Mouse (Mus musculus): Measurements from ENCODE around the gene Spaca9.

The Spaca9 gene

GRCm38 (mm10) chr2:28699361-28700335 lies at the start of gene Spaca9, which contains the start of gene Ak8:
Gene Spaca9, minus strand, starts transcription at chr2:28699727.
Gene Ak8, plus strand, starts transcription at chr2:28700164.
- in situ Hi-C loops (cut with MboI; ENCODE audit: low sequenced_read_pairs) = no loop called here

DNA sequence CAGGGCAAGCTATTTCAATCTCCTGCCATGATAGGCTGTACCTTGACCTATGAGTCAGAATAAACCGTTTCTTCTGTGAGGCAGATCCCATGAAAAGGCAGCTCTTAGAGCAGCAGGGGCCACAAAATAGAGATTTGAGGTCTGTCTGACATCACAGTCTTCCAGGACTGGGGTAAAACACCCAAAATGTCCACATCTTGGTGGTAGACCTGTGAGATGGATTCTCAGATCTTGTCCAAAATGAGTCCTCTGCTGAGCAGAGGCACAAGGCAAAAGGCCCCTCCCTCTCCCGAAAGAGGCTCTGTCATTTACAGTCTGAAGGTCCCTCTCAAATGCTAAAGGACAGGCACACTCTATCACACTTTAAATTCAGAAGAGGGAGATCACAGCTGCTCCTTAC lies 48.2 kb upstream of the Spaca9 start:
- in situ Hi-C loops (cut with MboI; ENCODE audit: low sequenced_read_pairs) = no loop called here

GRCm38 (mm10) chr2:28746682-28747332 lies 47.3 kb upstream of the Spaca9 start:
- in situ Hi-C loops (cut with MboI; ENCODE audit: low sequenced_read_pairs) = no loop called here

DNA sequence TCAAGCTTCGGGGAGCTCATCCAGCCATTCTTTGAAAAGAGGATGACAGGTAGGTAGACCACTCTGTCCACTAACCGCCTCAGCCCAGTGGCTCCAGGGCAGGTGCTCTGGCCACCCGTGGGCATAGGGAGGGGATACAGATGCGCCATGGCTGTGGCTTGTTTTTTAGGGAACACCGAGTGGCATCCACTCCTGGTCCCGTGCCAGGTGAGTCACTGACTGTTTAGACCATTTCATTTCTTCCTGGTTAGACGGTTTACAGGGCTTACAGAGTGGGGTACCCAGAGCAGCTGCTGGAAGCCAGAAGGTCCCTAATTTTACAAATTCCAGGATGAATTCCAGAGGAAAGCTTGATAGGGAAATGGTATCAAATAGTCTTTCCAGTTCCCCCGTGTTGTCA lies 43.2 kb upstream of the Spaca9 start:
- in situ Hi-C loops (cut with MboI; ENCODE audit: low sequenced_read_pairs) = no loop called here

- in situ Hi-C loops (cut with MboI; ENCODE audit: low sequenced_read_pairs) = no loop called here
Observed at GRCm38 (mm10) chr2:28740159-28740558, 40.6 kb upstream of the Spaca9 start.

DNA sequence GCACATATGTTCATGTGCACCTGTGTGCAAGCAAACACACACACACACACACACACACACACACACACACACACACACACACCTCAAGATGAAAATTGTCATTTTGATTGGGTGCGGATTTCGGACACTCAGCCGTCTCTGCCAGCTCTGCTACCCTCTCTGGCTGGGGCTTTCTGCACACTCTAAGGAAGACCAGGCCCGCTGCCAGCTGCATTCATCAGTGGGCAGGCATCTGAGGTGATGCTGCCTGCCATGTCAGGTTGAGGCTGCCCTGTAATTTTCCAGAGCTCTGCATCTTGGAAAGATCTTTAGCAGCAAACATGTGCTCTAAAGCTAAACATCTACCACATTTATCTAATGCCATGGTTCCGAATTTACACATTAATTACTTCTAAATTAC lies 37.6 kb upstream of the Spaca9 start:
- in situ Hi-C loops (cut with MboI; ENCODE audit: low sequenced_read_pairs) = no loop called here

- in situ Hi-C loops (cut with MboI; ENCODE audit: low sequenced_read_pairs) = no loop called here
Observed at GRCm38 (mm10) chr2:28730676-28731075, 31.1 kb upstream of the Spaca9 start.

DNA sequence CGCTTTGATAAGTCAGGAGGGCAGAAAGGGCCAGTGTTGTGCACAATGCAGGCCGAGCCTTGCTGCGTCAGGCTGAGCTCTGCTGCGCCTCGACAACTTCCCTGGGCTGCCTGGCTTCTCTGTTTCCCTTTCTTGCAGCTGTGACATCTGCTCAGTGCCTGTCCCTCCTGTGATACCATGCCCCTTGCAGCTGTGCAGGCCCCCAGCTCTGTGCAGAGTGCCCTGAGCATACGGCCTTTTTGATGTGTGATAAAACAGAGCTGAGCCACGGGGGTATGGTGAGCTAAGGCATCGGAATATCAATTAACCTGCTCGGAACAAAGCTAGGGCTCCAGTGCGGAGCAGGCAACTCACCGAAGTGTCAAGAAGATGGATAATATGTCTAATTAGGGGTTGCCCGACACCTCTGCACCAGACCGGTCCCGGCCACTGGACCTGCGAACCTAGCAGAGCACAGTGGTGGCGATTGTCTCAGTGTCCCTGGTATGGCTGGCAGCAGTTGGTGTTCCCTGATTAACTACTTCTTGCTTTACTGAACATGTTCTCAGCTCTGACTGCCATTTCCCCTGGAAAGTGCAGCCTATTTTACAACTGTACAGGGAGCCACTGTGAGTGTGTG lies 28.4 kb upstream of the Spaca9 start:
- in situ Hi-C loops (cut with MboI; ENCODE audit: low sequenced_read_pairs) = no loop called here

GRCm38 (mm10) chr2:28723912-28724311 lies 24.4 kb upstream of the Spaca9 start:
- in situ Hi-C loops (cut with MboI; ENCODE audit: low sequenced_read_pairs) = no loop called here

GRCm38 (mm10) chr2:28722419-28722818 lies 22.9 kb upstream of the Spaca9 start:
- in situ Hi-C loops (cut with MboI; ENCODE audit: low sequenced_read_pairs) = no loop called here

GRCm38 (mm10) chr2:28713036-28713435 lies 13.5 kb upstream of the Spaca9 start:
- in situ Hi-C loops (cut with MboI; ENCODE audit: low sequenced_read_pairs) = no loop called here

DNA sequence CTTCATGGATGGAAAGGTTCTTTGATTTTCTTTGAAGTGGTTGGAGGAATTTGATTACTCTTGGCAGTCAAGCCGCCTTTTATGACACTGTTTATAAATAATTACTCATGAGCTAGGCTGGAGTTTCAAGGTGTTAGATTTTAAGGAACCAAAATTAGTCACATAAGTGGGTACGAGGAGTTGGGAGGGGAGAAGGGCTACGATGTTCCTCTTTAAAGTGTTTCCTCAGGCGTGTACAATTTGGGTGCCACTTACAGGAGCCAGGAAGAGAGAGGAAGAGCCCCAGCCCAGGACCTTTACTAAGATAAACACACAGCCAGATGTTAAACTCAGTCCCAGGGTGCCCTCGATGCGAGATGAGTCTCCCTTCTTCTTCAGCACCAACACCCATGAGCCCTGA lies 7.3 kb upstream of the Spaca9 start:
- in situ Hi-C loops (cut with MboI; ENCODE audit: low sequenced_read_pairs) = no loop called here

DNA sequence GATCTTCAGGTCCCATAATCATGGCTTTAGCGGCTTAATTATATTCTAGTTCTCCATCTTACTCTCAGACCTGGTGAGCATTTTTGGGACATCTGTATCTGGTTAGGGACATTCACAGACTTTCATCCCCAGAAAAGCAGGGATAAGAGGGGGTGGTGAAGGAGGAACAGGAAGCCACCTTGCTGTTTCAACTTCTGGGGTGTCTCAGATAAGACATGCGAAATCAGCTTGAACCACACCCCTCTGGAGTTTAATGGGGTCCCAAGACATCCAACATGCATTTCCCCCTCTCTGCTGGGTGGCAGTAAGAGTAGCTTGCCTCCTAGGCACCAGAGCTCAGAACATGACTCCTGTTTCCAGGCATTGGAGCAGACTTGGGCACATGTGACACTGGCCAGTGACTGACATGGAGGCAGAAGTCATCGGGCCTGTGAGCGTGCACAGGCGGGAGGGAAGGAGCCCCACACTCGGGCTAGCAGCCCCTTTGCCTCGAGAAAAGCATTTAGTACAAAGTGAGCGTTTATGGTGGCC lies 6.6 kb upstream of the Spaca9 start:
- in situ Hi-C loops (cut with MboI; ENCODE audit: low sequenced_read_pairs) = no loop called here

DNA sequence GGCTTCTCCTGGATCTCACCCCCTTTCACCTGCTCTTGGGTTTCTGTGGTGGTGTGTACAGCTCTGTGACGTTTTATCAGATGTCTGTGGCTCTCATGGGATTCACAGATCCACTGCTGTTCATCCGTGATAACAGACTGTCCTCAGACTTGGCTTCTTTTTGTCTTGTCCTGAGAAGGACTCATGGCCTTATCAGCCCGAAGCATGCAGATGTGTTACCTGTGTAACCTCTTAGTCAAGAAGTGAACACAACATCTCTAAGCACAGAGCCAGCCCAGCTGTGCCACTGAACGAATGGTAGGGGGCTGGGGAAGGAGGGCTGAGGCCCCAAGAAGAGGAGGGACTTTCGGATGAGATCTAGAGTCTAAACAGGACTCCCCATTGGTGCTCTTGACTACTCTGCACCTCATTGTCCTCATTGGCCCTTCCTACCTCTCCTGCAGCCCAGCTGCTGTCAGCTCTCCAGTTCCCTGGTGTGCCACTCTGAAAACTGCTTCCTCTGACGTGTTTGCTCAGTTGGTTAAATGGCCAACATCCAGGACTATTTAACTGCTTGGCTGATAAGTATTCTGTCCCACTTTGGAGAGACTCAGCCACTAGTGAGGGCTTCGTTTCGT lies 2.2 kb upstream of the Spaca9 start:
- in situ Hi-C loops (cut with MboI; ENCODE audit: low sequenced_read_pairs) = no loop called here

- in situ Hi-C loops (cut with MboI; ENCODE audit: low sequenced_read_pairs) = no loop called here
Observed at GRCm38 (mm10) chr2:28698566-28698965, 961 bp downstream of the Spaca9 start.

- in situ Hi-C loops (cut with MboI; ENCODE audit: low sequenced_read_pairs) = no loop called here
Observed at GRCm38 (mm10) chr2:28692692-28693091, 6.8 kb downstream of the Spaca9 start.

DNA sequence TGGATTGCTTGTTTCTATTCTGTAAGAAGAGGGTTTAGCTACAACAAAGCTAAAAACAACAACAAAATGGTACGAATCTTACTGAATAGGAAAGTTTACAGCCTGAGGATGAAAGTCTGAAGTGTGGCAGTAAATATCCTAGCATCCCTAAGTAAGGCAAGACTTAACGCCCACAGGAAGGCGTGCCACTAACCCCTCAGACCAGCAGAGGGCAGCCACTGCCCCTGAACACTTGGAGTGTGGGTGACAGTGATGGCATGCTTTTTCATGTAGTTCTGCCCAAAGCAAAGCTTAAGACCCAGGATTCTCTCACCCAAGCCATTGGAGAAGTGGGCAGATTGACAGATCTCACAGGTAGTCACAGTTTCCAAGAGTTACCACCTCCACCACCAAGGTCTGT lies 11.1 kb downstream of the Spaca9 start:
- in situ Hi-C loops (cut with MboI; ENCODE audit: low sequenced_read_pairs) = no loop called here

- in situ Hi-C loops (cut with MboI; ENCODE audit: low sequenced_read_pairs) = no loop called here
Observed at GRCm38 (mm10) chr2:28685895-28686294, 13.6 kb downstream of the Spaca9 start.

DNA sequence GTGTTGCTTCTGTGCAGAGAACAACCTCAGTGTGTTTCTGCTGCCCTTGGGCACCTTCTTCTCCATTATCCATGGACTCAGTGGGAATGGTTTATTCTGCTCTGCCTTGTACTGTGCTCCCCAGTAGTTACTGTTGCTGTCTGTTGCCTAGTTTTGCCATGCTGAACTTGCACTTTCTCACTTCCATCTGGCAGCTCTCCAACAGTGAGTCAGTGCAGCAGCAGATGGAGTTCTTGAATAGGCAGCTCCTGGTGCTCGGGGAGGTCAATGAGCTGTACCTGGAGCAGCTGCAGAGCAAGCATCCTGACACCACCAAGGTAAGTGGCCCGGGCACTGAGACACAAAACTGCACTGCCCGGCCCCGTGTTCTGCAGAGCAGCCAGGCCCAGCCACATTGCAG lies 17.8 kb downstream of the Spaca9 start:
- in situ Hi-C loops (cut with MboI; ENCODE audit: low sequenced_read_pairs) = no loop called here

DNA sequence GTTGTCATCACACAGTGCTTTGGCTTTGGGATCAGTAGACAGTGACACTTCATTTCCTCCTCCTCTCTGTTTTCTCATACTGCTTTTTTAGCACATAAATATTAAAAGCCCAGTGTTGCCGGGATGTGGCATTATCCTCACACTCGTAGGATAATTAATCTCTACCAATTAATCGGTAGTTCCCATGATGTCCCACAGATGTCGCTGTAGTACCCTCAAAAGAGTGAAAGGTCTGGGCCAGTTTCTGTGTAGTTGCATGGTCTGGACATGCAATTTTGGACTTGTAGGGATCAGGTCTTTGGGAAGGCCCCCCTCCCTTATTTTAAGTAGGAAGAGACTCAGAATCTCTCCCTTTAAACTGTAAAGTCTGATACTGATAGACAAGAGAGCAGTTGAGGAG lies 18.8 kb downstream of the Spaca9 start:
- in situ Hi-C loops (cut with MboI; ENCODE audit: low sequenced_read_pairs) = no loop called here

DNA sequence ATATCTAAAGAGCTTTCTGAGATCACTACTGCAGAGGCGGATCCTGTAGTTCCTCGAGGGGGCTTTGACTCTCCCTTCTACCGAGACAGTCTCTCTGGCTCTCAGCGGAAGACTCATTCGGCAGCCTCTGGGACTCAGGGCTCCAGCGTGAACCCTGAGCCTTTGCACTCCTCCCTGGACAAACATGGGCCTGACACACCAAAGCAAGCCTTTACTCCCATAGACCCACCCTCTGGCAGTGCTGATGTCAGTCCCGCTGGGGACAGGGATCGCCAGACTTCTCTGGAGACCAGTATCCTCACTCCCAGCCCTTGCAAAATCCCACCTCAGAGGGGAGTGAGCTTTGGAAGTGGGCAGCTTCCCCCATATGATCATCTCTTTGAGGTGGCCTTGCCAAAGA lies 23.5 kb downstream of the Spaca9 start:
- in situ Hi-C loops (cut with MboI; ENCODE audit: low sequenced_read_pairs) = no loop called here
